Mouse (Mus musculus): ENCODE results near the gene Tmem242.

GRCm38 (mm10) chr17:5388351-5388750 is 51.7 kb downstream of the Tmem242 start:
- TF ChIP-seq CTCF (IDR thresholded peaks at IDR 0.05; ENCODE audit: borderline replicate concordance, insufficient read depth, low read depth, low read length) = no peak
- TF ChIP-seq POLR2A (IDR thresholded peaks at IDR 0.05; ENCODE audit: borderline replicate concordance, insufficient read depth, low read length) = no peak

Measured in cerebellum, adult 2 months (tissue).